Mouse (Mus musculus): ENCODE measurements around the gene Tmem88b.
A peak's percentile ranks its signal among the peaks of the same experiment; 100 is the strongest.

Tmem88b gene

DNA sequence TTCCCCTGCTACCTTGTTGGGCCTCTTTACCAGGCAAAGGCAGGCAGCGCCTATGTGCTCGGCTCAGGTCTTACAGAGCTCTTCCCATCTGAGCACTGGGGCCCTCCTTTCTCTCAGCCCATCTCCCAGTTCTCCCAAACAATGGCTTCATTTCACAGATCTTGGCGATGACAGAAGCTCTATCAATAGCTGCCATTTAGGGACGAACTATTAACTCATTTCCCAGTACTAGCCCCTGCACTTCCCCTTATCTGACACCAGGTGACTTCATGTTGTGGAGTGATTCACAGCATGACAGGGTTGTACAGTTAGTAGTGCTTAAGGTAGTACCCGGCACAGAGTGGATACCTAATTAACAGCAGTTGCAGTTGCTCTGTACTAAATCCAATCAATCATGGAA is at the start of gene Tmem88b:
TSS of gene Tmem88b (minus strand) at position 56 of the 400 bp plus-strand sequence.
- DNase-seq (ENCODE audit: low spot score) = no peak

DNA sequence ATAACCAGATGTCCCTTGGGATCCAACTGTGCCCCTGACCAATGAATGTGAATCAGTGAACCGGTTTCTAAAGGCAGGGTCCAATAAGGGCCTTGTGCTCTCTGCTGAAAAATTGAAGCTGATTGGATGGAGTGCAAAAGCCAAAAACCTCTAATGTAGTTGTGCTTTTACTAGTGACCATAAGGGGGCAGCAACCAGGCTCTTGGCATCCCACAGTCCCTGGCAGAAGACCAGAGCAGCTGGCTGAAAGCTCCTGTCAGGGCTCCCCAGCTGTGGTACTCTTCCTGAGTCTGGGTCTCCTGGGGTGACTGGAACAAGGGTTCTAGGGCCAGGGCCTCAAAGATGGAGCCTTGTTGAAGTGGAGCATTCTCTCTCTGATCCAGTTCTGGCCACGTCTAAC is 48.2 kb upstream of the Tmem88b start:
- DNase-seq (ENCODE audit: low spot score) = peak; percentile 89

- DNase-seq (ENCODE audit: low spot score) = no peak
Measured at GRCm38 (mm10) chr4:155833234-155833633, 47.6 kb upstream of the Tmem88b start.

DNA sequence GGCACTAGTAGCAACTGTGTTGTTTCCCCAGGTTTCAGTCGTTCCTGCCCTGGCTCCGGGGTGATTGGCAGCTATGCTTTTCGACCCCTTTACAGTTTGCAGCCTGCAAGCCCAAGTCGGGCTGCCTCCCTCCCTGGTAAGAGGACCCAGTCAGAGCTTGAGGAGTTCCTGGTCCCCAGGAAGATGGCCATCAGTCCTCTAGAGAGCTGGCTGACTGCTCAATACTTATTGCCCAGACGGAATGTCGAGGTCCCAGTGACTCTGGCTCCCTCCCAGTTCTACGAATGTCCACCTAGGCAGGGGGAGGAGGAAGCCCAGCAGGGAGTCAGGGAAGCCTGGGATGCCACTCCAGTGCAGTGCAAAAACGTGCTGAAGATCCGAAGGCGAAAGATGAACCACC is 46.6 kb upstream of the Tmem88b start:
- no peak for DNase-seq (ENCODE audit: low spot score)

GRCm38 (mm10) chr4:155831831-155832230 is 46.2 kb upstream of the Tmem88b start:
- DNase-seq (ENCODE audit: low spot score) = peak; percentile 5

GRCm38 (mm10) chr4:155831205-155831766 is 45.6 kb upstream of the Tmem88b start, which contains the start of gene Aurkaip1:
Aurkaip1 (plus strand) TSS chr4:155831272.
- peak; percentile 98 for DNase-seq (ENCODE audit: low spot score)

DNA sequence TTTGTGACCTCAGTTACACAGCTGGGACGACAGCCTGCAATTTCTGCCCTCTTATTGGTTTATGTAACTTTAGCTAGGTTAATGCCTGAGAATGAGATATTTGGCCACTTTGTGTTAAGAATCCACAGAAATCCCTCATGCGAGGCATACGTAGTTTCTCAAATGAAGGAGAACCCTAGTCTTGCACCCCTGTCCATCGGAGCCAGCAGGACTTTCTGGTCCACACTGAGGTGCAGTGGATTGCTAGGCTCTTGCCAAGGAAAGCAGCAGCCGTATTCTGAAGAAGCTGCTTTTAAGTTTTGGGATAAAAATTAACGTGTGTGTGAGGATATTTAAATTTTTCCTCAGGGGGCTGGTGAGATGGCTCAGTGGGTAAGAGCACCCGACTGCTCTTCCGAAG is 44.9 kb upstream of the Tmem88b start:
- DNase-seq (ENCODE audit: low spot score) = peak; percentile 31

- no peak for DNase-seq (ENCODE audit: low spot score)
Measured at GRCm38 (mm10) chr4:155829866-155830265, 44.2 kb upstream of the Tmem88b start.

GRCm38 (mm10) chr4:155823443-155823842 is 37.8 kb upstream of the Tmem88b start:
- DNase-seq (ENCODE audit: low spot score) = no peak

DNA sequence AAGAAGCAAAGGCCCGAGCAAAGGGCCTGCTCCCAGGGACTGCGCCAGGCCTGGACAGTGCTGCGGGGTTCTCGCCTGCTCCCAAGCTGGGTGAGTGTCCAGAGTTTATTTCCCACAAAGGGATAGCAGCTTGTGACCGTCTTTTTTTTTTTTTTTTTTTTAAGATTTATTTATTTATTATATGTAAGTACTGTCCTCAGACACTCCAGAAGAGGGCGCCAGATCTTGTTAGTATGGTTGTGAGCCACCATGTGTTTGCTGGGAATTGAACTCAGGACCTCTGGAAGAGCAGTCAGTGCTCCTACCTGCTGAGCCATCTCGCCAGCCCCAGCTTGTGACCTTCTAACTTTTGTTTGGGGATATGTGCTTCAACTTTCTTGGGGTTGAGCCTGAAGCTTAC is 35.4 kb upstream of the Tmem88b start:
- DNase-seq (ENCODE audit: low spot score) = peak; percentile 64

DNA sequence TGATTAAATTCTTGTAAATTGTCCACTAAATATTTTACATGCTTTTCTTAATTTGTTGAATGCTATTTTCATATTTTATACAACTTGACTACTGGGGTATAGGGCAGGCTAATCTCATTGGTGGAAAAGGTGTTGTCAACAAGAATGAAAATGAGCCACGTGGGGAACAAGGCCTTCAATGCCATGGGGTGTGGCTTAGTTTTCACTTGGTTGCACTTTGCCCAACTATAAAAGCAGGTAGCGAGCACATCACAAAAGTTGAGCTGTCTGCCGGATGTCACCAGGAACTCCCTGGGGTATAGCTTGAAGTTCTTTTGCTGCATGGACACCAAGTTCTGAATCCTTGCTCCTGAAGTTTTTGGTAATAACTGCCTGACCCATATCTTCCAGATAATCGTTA is 31.9 kb upstream of the Tmem88b start:
- no peak for DNase-seq (ENCODE audit: low spot score)

GRCm38 (mm10) chr4:155812665-155813181 is 27.0 kb upstream of the Tmem88b start:
- DNase-seq (ENCODE audit: low spot score) = peak; percentile 61

- peak; percentile 97 for DNase-seq (ENCODE audit: low spot score)
Measured at GRCm38 (mm10) chr4:155811929-155812664, 26.4 kb upstream of the Tmem88b start, which contains the start of gene Ccnl2. Ccnl2 (plus strand) TSS chr4:155812489.

GRCm38 (mm10) chr4:155807841-155808240 is 22.2 kb upstream of the Tmem88b start:
- DNase-seq (ENCODE audit: low spot score) = no peak

- DNase-seq (ENCODE audit: low spot score) = peak; percentile 98
Measured at GRCm38 (mm10) chr4:155803340-155804041, 17.8 kb upstream of the Tmem88b start.

DNA sequence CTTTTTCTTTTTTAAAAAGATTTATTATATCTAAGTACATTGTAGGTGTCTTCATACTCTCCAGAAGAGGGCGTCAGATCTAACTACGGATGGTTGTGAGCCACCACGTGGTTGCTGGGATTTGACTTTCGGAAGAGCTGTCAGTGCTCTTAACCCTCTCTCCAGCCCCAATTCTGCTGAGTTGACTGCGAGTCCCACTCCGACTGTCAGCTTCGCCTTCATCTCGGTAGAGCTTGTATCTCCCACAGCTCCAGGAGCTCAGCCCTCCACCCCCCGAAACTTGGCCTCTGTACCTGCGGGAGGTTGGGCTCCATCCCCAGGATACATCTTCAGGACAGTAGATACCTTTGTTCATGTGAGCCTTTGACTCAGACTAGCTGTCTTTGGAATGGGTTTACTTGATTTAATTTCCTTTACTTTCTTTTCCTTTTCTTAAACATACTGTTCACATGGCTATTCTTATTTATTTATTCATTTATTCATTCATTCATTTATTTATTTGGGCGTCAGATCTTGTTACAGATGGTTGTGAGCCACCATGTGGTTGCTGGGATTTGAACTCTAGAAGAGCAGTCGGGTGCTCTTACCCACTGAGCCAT is 17.2 kb upstream of the Tmem88b start, which contains the start of gene Mrpl20:
TSS of gene Mrpl20 (plus strand) at position 138 of the 599 bp plus-strand sequence.
- peak; percentile 30 for DNase-seq (ENCODE audit: low spot score)

- DNase-seq (ENCODE audit: low spot score) = no peak
Measured at GRCm38 (mm10) chr4:155802075-155802474, 16.4 kb upstream of the Tmem88b start.

DNA sequence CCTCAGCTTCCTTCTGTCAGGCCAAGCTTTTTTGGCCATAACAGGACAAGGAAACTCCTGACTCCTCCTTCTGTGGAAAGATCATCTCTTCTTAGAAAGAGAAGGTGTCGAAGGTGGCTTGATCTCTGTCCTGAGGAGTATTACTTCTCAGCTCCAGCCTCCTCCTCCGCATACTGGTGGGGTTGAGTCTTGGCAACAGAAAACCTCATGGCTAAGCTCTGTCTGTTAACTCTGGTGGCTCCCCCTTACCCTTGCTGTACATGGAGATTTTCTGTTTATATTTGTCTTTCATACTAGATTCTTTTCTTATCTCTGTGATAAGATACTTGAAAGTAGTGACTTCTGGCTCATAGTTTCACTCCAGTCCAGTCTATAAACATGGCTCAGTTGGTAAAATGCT is 8.1 kb upstream of the Tmem88b start:
- DNase-seq (ENCODE audit: low spot score) = no peak

DNA sequence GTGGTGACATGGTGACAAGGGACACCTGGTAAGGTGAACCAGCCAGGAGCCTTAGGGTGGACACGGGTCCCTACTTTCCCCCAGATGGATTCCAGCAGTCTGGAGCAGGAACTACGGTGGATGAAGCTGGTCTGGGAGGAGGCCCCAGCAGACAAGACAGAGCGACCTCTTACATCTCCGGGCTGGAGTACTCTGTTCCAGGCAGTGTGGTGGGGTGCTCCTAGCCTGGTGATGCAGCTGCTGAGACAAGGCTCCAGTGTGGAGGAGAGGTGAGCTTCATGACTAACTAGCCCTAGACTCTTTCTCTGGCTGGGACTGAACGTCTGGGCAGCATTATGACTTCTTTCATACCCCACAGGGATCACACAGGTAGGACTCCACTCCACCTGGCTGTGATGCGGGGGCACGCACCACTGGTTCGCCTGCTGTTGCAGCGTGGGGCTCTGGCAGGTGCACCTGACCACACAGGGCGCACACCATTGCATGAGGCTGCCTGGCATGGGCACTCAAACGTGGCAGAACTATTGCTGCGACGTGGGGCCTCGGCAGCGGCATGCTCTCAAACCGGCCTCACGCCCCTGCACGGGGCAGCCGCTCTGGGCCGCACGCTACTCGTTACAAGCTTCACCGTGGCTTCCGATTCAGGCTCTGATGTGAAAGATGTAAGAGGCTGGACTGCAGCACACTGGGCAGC is 5.7 kb upstream of the Tmem88b start:
- DNase-seq (ENCODE audit: low spot score) = no peak

DNA sequence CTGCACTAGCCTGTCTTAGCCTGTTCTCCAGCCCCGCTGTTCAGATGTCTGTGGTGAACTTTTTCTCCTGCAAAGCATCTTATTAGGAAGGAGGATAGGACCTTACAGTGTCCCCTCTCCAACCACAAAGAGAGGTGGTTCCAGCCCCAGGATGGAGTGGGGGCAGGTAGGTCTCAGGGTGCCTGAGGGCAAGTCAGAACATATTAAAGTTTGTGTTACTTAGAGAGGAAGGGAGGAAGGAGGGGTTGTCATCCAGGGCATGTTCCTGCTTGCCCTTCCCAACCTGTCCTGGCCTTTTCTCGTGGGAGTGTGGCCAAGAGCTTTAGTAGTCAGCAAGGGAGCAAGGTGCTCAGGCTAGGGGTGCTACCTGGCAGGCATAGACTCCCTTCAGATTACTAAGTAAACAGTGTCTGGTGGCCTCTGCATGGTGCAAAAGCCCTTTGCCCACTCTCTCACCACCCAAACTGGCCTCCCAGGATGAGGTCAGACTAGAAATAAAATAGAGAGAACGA is 5.0 kb upstream of the Tmem88b start:
- DNase-seq (ENCODE audit: low spot score) = no peak

- no peak for DNase-seq (ENCODE audit: low spot score)
Measured at GRCm38 (mm10) chr4:155790021-155790489, 4.4 kb upstream of the Tmem88b start, which contains the start of gene Ankrd65. Ankrd65 (plus strand) TSS chr4:155790439.
